Mouse (Mus musculus) myocyte (in vitro differentiated cells): ENCODE measurements around the gene Prss57. TPM values are rescaled to one million over a fixed set of nuclear protein-coding genes. Genes with fewer than 3 reads are reported as not detected.
"Not testable (repeated sequence)": the region's sequence is repeated elsewhere in the genome, so short reads cannot be mapped to it uniquely, and the experiment has no call there.

Experiments
- H3K27me3 ChIP-seq: one replicate; pipeline ENCODE4 v1.6.1; 2011; ENCODE audit not compliant: control insufficient read depth, insufficient read depth, insufficient read length
- H3K36me3 ChIP-seq: one replicate; pipeline ENCODE4 v1.6.1; 2011; ENCODE audit not compliant: control insufficient read depth, insufficient read depth
- H3K4me2 ChIP-seq: one replicate; pipeline ENCODE4 v1.6.1; 2011; ENCODE audit warnings: low read depth, control low read depth
- H3K4me3 ChIP-seq: one replicate; pipeline ENCODE4 v1.5.1; 2011; ENCODE audit warnings: mild to moderate bottlenecking, control low read depth, moderate library complexity
- H3K79me2 ChIP-seq: one replicate; pipeline ENCODE4 v1.6.1; 2011; ENCODE audit not compliant: control insufficient read depth, insufficient read depth
- H3ac ChIP-seq: one replicate; pipeline ENCODE4 v1.6.1; 2011; ENCODE audit not compliant: control insufficient read depth, insufficient read length
- CEBPB ChIP-seq: IDR thresholded peaks from 2 replicates; pipeline ENCODE4 v1.6.1; 2011; ENCODE audit warnings: mild to moderate bottlenecking, moderate library complexity; ENCODE audit not compliant: poor library complexity, insufficient read depth, severe bottlenecking
- E2F4 ChIP-seq: IDR thresholded peaks from one replicate; pipeline ENCODE4 v1.6.1; 2011; ENCODE audit warnings: mild to moderate bottlenecking, control low read depth, moderate library complexity; ENCODE audit not compliant: insufficient read depth
- MAX ChIP-seq: IDR thresholded peaks from one replicate; pipeline ENCODE4 v1.6.1; 2011; ENCODE audit warnings: low read depth, mild to moderate bottlenecking, control low read depth
- MYOD1 ChIP-seq, 3 experiments: IDR thresholded peaks; one replicate each; pipeline ENCODE4 v1.6.1; 2011; ENCODE audit warnings: control low read depth in 2 of 3, low read depth in 2 of 3, mild to moderate bottlenecking in 2 of 3, moderate library complexity in 1 of 3; ENCODE audit not compliant: insufficient read length in 2 of 3, control insufficient read depth in 1 of 3
- MYOG ChIP-seq, 3 experiments: IDR thresholded peaks; one replicate each; pipeline ENCODE4 v1.6.1; 2011; ENCODE audit warnings: control low read depth in 2 of 3, low read depth in 2 of 3, mild to moderate bottlenecking in 2 of 3; ENCODE audit not compliant: insufficient read length in 2 of 3, control insufficient read depth in 1 of 3, insufficient read depth in 1 of 3
- POLR2A ChIP-seq: IDR thresholded peaks from one replicate; pipeline ENCODE4 v1.6.1; 2011; ENCODE audit warnings: low read depth, mild to moderate bottlenecking, control low read depth, moderate library complexity; ENCODE audit not compliant: insufficient read length
- POLR2AphosphoS2 ChIP-seq: IDR thresholded peaks from one replicate; pipeline ENCODE4 v1.6.1; 2011; ENCODE audit warnings: low read depth, control low read depth; ENCODE audit not compliant: insufficient read length
- REST ChIP-seq: IDR thresholded peaks from one replicate; pipeline ENCODE4 v1.6.1; 2011; ENCODE audit warnings: mild to moderate bottlenecking, control low read depth, moderate library complexity; ENCODE audit not compliant: insufficient read depth, insufficient read length
- SRF ChIP-seq: IDR thresholded peaks from one replicate; pipeline ENCODE4 v1.6.1; 2011; ENCODE audit warnings: low read depth; ENCODE audit not compliant: control insufficient read depth, insufficient read length
- TCF12 ChIP-seq: IDR thresholded peaks from one replicate; pipeline ENCODE4 v1.6.1; 2011; ENCODE audit warnings: mild to moderate bottlenecking, control low read depth; ENCODE audit not compliant: poor library complexity, insufficient read depth, severe bottlenecking
- TCF3 ChIP-seq: IDR thresholded peaks from one replicate; pipeline ENCODE4 v1.6.1; 2011; ENCODE audit warnings: low read depth, control low read depth; ENCODE audit not compliant: insufficient read length
- USF1 ChIP-seq: IDR thresholded peaks from one replicate; pipeline ENCODE4 v1.6.1; 2011; ENCODE audit warnings: low read depth, mild to moderate bottlenecking, control low read depth, moderate library complexity
- polyA plus RNA-seq: library from polyadenylated mRNA; unstranded; fragments of >200 nt; fragmentation: generic; extraction: Trizol; gene quantifications from one replicate; pipeline ENCODE4 v1.2.1, GENCODE M21; 2012; ENCODE audit warnings: missing spikeins

Gene Prss57
- polyA plus RNA-seq, 1 experiment = 0.07 TPM

DNA sequence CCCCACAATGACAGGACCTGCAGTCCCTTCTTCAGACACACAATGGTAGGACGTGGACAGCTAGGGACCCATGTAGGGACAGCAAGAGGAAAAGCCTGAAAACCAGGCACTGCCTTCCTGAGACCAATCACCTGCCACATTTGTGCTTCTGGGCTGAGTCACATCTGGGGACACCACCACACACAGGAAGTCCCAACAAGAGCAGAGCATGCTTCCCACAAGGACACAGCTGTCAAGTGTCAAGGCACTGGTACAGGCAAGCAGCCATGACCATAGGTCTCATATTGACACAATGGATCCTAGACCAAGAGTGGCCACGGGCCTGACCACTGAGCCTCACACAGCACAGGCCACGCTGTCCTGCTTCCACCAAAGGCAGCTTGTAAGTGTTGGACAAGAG lies 27.9 kb downstream of the Prss57 start:
- peaks cover 44% of the 10 kb centered on the region for H3K79me2 ChIP-seq
- H3K4me3 ChIP-seq = no peak overlapping the region
- H3K36me3 ChIP-seq = peaks cover 16% of the 10 kb centered on the region
- H3K27me3 ChIP-seq = no peaks in the 10 kb centered on the region
- H3ac ChIP-seq = no peak overlapping the region
- no peak overlapping the region for H3K4me2 ChIP-seq
- peak; percentile 16 for TF ChIP-seq POLR2A
- TF ChIP-seq TCF3 = peak; percentile 32
- peak in 2 of 3 experiments; percentile 43 to 76 for TF ChIP-seq MYOD1 (IDR thresholded peaks at IDR 0.05; ENCODE audit: control insufficient read depth in 1 of 3, insufficient read length in 2 of 3, low read depth in 2 of 3)
- no peak for TF ChIP-seq USF1
- peak in 2 of 3 experiments; percentile 25 to 80 for TF ChIP-seq MYOG (IDR thresholded peaks at IDR 0.05; ENCODE audit: control insufficient read depth in 1 of 3, insufficient read depth in 1 of 3, insufficient read length in 2 of 3, low read depth in 2 of 3)

DNA sequence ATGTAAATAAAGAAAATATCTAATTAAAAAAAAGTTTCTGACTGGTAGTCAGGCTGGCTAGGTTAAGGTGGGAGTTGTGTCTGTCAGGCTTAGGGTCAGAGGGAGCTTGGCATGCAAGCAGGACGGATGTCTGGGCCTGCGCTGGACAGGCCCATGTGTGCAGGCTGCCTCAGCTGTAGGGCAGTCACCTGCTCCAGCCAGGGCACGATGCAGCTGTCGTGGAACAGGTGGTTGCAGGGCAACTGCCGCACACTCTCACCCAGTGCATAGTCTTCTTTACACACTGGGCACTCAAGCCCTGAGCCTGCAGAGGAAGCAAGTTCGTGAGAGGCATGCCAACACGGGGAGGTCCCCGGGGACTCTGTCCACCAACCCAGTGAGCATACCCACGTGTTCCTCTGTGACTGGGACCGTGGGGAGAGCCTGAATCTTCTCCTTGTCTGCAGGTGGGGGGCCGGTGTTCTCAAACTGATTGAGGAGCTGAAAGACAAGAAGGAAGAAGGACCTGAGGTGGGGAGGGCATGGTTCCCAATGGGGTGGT lies 30.1 kb downstream of the Prss57 start:
- Histone ChIP-seq H3K4me2 (no peak overlapping the region), H3K27me3 (no peaks in the 10 kb centered on the region), H3K4me3 (no peak overlapping the region), H3ac (no peak overlapping the region), H3K36me3 (peaks cover 20% of the 10 kb centered on the region), H3K79me2 (peaks cover 36% of the 10 kb centered on the region)
- peak; percentile 93 to 100 (median 100) for TF ChIP-seq MYOG (IDR thresholded peaks at IDR 0.05; ENCODE audit: control insufficient read depth in 1 of 3, insufficient read depth in 1 of 3, insufficient read length in 2 of 3, low read depth in 2 of 3)
- TF ChIP-seq TCF12 = peak; percentile 99
- peak; percentile 100 for TF ChIP-seq TCF3
- no peak for TF ChIP-seq USF1
- no peak for TF ChIP-seq CEBPB
- TF ChIP-seq POLR2AphosphoS2 = peak; percentile 10
- no peak for TF ChIP-seq POLR2A
- TF ChIP-seq MYOD1 (IDR thresholded peaks at IDR 0.05; ENCODE audit: control insufficient read depth in 1 of 3, insufficient read length in 2 of 3, low read depth in 2 of 3) = peak in 2 of 3 experiments; percentile 100
- TF ChIP-seq E2F4 = no peak
- no peak for TF ChIP-seq SRF
- TF ChIP-seq MAX = no peak

DNA sequence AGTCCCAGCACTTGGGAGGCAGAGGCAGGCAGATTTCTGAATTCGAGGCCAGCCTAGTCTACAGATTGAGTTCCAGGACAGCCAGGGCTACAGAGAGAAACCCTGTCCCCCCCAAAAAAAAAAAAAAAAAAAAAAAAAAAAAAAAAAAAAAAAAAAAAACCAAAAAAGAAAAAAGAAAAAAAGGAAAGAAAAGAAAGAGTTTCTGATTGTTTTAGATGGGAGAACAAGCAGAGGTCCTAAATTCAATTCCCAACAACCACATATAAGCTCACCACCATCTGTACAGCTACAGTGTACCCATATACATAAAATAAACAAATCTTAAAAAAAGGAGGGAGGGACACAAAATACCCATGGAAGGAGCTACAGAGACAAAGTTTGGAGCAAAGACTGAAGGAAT lies 31.1 kb downstream of the Prss57 start:
- peaks cover 26% of the 10 kb centered on the region for H3K79me2 ChIP-seq
- H3K27me3 ChIP-seq, H3ac ChIP-seq, H3K4me2 ChIP-seq, H3K4me3 ChIP-seq: not testable (repeated sequence)
- H3K36me3 ChIP-seq = peaks cover 20% of the 10 kb centered on the region

DNA sequence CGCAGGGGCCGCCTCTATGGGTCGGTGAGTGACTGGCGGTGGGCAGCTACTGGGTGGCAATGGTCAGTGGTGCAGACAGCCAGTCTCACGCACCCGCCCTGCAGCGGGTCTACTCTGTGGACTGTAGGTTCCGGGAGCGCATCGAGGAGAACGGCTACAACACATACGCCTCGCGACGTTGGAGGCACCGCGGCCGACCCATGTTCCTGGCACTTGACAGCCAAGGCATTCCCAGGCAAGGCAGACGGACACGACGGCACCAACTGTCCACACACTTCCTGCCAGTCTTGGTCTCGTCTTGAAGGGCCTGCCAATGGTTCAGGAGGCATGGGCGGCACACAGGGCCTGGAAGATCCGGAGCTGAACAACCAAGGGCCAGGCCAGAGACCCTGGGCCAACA lies 34.1 kb downstream of the Prss57 start:
- Histone ChIP-seq H3K4me3 (no peak overlapping the region), H3K79me2 (no peaks in the 10 kb centered on the region), H3K4me2 (no peak overlapping the region), H3K36me3 (peaks cover 20% of the 10 kb centered on the region), H3ac (no peak overlapping the region), H3K27me3 (peaks cover 1% of the 10 kb centered on the region)
- TF ChIP-seq POLR2AphosphoS2 (peak; percentile 58), TCF3 (no peak)

DNA sequence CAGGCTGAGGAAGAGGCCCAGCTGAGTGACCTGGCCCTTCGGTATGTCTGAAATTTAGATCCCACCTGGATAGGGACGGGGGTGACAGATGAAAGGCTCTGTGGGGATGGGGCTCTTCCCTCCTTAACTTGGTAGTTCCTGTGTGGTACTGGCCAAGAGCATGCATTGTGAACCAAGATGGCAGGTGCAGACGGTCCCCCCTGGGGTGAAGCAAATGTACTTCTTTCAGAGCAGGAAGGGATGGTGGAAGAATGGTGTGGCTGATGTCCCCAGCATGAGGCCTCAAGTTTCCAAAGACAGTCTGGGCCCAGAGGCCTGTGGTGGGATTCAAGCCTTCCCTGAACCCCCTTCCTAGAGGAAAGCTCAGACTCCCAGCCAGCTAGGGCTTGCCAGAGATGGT lies 34.9 kb downstream of the Prss57 start:
- TF ChIP-seq USF1 (no peak), E2F4 (no peak), MYOD1 (IDR thresholded peaks at IDR 0.05; ENCODE audit: control insufficient read depth in 1 of 3, insufficient read length in 2 of 3, low read depth in 2 of 3) (no peak), MYOG (IDR thresholded peaks at IDR 0.05; ENCODE audit: control insufficient read depth in 1 of 3, insufficient read depth in 1 of 3, insufficient read length in 2 of 3, low read depth in 2 of 3) (no peak), CEBPB (no peak), POLR2A (no peak), MAX (no peak), SRF (no peak), POLR2AphosphoS2 (no peak), TCF12 (no peak), TCF3 (no peak), REST (no peak)
- Histone ChIP-seq H3K27me3 (peaks cover 6% of the 10 kb centered on the region), H3K79me2 (no peaks in the 10 kb centered on the region), H3K36me3 (peaks cover 17% of the 10 kb centered on the region), H3K4me3 (no peak overlapping the region), H3K4me2 (no peak overlapping the region), H3ac (no peak overlapping the region)
